Mouse (Mus musculus): ENCODE measurements around the gene Pmm1. TPM values are rescaled to one million over a fixed set of nuclear protein-coding genes. Genes with fewer than 3 reads are reported as not detected.
"Not testable (repeated sequence)": the region's sequence is repeated elsewhere in the genome, so short reads cannot be mapped to it uniquely, and the experiment has no call there.

Gene Pmm1
- total and polyA plus RNA-seq, 3 experiments: 35.9 to 157 (median 51.6) TPM

DNA sequence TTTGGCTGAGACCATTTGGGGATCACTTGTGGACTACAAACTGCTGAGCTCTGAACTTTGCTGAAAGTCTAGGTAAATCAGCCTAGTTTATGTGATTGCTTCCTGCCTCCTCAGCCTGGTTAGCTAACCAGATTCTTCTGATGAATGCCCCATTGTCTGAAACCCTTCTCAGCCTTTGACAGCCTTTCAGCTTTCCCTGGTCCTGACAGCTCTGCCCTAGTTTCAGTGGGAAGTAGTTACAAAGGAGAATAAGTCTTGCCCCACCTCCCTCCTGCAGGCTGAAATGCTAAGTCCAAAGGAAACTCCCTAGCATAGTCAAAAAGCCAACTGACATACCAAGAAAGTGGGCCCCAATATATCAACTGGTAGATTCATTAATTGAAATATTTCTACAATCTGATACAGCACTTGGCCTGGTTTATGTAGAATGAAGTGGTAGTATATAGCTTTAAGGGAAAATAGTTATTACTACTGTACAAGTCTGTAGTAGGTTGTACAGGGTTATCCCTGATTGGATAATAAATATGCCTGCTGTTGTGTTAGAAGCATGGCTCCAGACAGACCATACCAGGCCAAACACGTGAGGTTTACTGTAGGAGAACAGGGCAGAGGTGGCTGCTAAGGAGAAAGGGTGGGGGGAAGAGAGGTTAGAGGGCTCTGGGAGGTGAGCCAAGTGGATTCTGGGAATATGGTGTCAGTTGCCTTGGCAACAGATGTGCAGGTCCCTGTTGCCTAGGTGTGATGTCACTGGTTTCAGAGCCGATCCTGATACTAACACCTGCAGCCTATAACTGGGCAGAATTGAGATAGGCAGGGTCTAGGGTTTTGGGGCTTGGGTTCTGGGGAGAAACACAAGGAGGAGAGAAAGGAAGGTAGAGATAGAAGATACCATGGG is 24.8 kb upstream of the Pmm1 start:
- H3K4me1 ChIP-seq (ENCODE audit: insufficient read depth, low read depth, low read length): peaks cover 19% of the 10 kb centered on the region
- no peaks in the 10 kb centered on the region for H3K9me3 ChIP-seq (replicated peaks)
- no peaks in the 10 kb centered on the region for H3K36me3 ChIP-seq (replicated peaks)
- no peak overlapping the region for H3K4me3 ChIP-seq (ENCODE audit: low read depth, low read length)
- 0 out of 2 replicates have a peak, but pooled peaks cover 2% of the 10 kb centered on the region for H3K27me3 ChIP-seq (ENCODE audit: insufficient read depth, low read length)
- DNase-seq (ENCODE audit: low spot score) (no peak), ATAC-seq (ENCODE audit: extremely low read depth, insufficient number of reproducible peaks, low FRiP score, poor library complexity, severe bottlenecking) (no peak)
- TF ChIP-seq TAL1 (conservative IDR thresholded peaks at IDR 0.05; ENCODE audit: low read depth, low read length): no peak
- TF ChIP-seq GATA2 (IDR thresholded peaks at IDR 0.05; ENCODE audit: borderline replicate concordance, low read depth, low read length): no peak
- TF ChIP-seq GATA1 (IDR thresholded peaks at IDR 0.05; ENCODE audit: borderline replicate concordance, low read length): no peak
- no peak for TF ChIP-seq POLR2AphosphoS5 (IDR thresholded peaks at IDR 0.05; ENCODE audit: insufficient replicate concordance, low read depth, low read length)
- TF ChIP-seq CTCF (IDR thresholded peaks at IDR 0.05; ENCODE audit: low read depth, low read length): no peak

DNA sequence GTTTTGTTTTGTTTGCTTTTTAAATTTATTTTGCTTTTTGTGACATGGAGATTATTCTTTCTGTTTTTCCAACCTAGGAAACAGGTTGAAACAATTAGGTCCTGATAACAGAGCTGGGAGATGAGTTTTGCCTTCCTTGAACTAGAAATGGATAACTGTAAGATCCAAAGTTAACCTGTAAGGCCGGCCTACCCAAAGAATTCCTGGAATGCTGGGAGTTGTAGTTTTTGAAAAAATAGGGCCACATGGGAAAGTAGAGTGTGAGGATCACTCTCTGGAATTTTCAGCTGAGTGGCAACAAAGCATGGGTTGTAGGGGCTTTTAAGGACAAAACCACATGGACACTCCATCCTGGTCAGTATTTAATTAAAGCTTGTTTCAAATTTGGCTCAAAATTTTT is 21.4 kb upstream of the Pmm1 start:
- TF ChIP-seq POLR2AphosphoS5 (IDR thresholded peaks at IDR 0.05; ENCODE audit: insufficient replicate concordance, low read depth, low read length) (no peak), TAL1 (conservative IDR thresholded peaks at IDR 0.05; ENCODE audit: low read depth, low read length) (no peak), CTCF (IDR thresholded peaks at IDR 0.05; ENCODE audit: low read depth, low read length) (no peak), GATA1 (IDR thresholded peaks at IDR 0.05; ENCODE audit: borderline replicate concordance, low read length) (no peak), GATA2 (IDR thresholded peaks at IDR 0.05; ENCODE audit: borderline replicate concordance, low read depth, low read length) (no peak)
- ATAC-seq (ENCODE audit: extremely low read depth, insufficient number of reproducible peaks, low FRiP score, poor library complexity, severe bottlenecking): no peak
- no peak overlapping the region for H3K4me3 ChIP-seq (ENCODE audit: low read depth, low read length)

DNA sequence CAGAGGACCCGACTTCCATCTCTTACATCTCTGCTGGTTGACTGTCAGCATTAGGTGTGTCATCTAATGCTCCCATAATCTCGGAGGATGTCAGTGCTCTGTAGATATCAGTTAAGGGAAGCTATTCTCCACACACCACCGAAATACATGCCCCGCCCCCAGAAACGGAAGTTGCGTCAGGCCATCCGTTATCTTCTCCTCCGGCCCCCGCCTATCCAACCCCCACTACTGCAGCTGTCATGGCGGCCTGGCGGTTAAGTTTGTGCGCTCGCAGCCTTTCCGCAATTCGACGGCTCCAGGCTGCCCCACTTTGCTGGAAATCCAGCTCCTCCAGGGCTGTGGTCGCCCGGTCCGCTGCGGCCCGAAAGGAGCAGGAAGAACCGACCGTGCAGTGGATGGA is 19.6 kb upstream of the Pmm1 start, which contains the start of gene 1700029P11Rik:
1700029P11Rik (plus strand) TSS at position 220 of the 400 bp plus-strand sequence.
- H3K4me1 ChIP-seq (ENCODE audit: insufficient read depth, low read depth, low read length): peaks cover 8% of the 10 kb centered on the region
- DNase-seq (ENCODE audit: low spot score) (no peak), ATAC-seq (ENCODE audit: extremely low read depth, insufficient number of reproducible peaks, low FRiP score, poor library complexity, severe bottlenecking) (no peak)
- H3K36me3 ChIP-seq (replicated peaks): no peaks in the 10 kb centered on the region
- H3K9me3 ChIP-seq (replicated peaks): peaks cover 3% of the 10 kb centered on the region
- H3K27me3 ChIP-seq (ENCODE audit: insufficient read depth, low read length): peaks cover 7% of the 10 kb centered on the region; the same call in 1 of the 2 replicates
- no peak for TF ChIP-seq CTCF (IDR thresholded peaks at IDR 0.05; ENCODE audit: low read depth, low read length)
- no peak for TF ChIP-seq TAL1 (conservative IDR thresholded peaks at IDR 0.05; ENCODE audit: low read depth, low read length)
- no peak for TF ChIP-seq GATA2 (IDR thresholded peaks at IDR 0.05; ENCODE audit: borderline replicate concordance, low read depth, low read length)
- no peak for TF ChIP-seq POLR2AphosphoS5 (IDR thresholded peaks at IDR 0.05; ENCODE audit: insufficient replicate concordance, low read depth, low read length)
- no peak for TF ChIP-seq GATA1 (IDR thresholded peaks at IDR 0.05; ENCODE audit: borderline replicate concordance, low read length)
- H3K4me3 ChIP-seq (ENCODE audit: low read depth, low read length): no peak within 1 kb of the TSS

More for the DNA sequence above, 21.4 kb upstream of the Pmm1 start:
- Histone ChIP-seq H3K36me3 (replicated peaks) (no peaks in the 10 kb centered on the region), H3K4me1 (ENCODE audit: insufficient read depth, low read depth, low read length) (peaks cover 7% of the 10 kb centered on the region), H3K9me3 (replicated peaks) (no peaks in the 10 kb centered on the region), H3K27me3 (ENCODE audit: insufficient read depth, low read length) (peaks cover 7% of the 10 kb centered on the region; the same call in 1 of the 2 replicates)
- DNase-seq (ENCODE audit: low spot score): no peak

GRCm38 (mm10) chr15:81975156-81975555 is 14.4 kb upstream of the Pmm1 start:
- not testable (repeated sequence) for H3K27me3 ChIP-seq (ENCODE audit: insufficient read depth, low read length); H3K9me3 ChIP-seq (replicated peaks); DNase-seq (ENCODE audit: low spot score); H3K4me1 ChIP-seq (ENCODE audit: insufficient read depth, low read depth, low read length); H3K4me3 ChIP-seq (ENCODE audit: low read depth, low read length); H3K36me3 ChIP-seq (replicated peaks); ATAC-seq (ENCODE audit: extremely low read depth, insufficient number of reproducible peaks, low FRiP score, poor library complexity, severe bottlenecking)

DNA sequence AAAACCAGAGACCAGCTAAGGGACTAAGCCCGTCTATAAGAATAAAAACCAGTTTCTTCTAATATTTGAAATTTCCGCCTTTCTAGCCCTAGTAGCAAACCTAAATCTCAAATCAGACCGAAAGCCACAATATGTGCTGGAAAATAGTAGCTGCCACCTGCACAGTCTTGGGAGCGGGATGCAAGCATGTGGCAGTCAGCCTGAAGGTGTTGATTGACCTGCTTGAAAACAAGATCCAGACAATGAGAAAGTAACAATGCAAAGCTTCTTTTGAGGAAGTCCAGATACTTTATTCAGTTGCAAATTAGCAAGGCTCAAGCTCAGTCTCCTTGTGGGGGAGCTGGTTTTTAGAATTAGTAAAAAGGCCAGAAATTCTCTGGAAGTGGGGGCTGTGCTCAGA is 9.8 kb upstream of the Pmm1 start:
- not testable (repeated sequence) for H3K9me3 ChIP-seq (replicated peaks); H3K4me3 ChIP-seq (ENCODE audit: low read depth, low read length); H3K27me3 ChIP-seq (ENCODE audit: insufficient read depth, low read length); DNase-seq (ENCODE audit: low spot score); ATAC-seq (ENCODE audit: extremely low read depth, insufficient number of reproducible peaks, low FRiP score, poor library complexity, severe bottlenecking); H3K36me3 ChIP-seq (replicated peaks)
- peaks cover 27% of the 10 kb centered on the region for H3K4me1 ChIP-seq (ENCODE audit: insufficient read depth, low read depth, low read length)

DNA sequence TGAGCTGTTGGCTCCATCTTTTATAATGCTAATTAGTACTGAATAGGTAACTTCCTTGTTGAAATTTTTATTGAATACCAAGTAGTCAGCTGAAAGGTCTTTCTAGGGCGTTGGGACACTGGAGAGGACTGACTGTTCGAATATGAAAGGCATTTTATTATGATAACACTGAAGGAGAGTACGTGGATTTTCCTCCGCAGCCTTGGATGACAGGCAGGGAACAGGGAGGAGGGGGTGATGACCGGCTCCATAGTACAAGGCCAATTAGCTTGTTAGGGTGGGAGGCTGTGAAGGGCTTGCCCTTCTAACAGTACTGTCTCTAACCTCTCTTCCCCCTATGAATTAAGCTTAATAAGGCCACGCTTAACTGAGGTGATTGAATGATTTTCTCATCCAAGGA is 8.9 kb upstream of the Pmm1 start:
- H3K4me1 ChIP-seq (ENCODE audit: insufficient read depth, low read depth, low read length): peaks cover 23% of the 10 kb centered on the region
- not testable (repeated sequence) for H3K36me3 ChIP-seq (replicated peaks); H3K4me3 ChIP-seq (ENCODE audit: low read depth, low read length); DNase-seq (ENCODE audit: low spot score); ATAC-seq (ENCODE audit: extremely low read depth, insufficient number of reproducible peaks, low FRiP score, poor library complexity, severe bottlenecking); H3K9me3 ChIP-seq (replicated peaks); H3K27me3 ChIP-seq (ENCODE audit: insufficient read depth, low read length)

GRCm38 (mm10) chr15:81969173-81969572 is 8.4 kb upstream of the Pmm1 start:
- no peak for TF ChIP-seq GATA2 (IDR thresholded peaks at IDR 0.05; ENCODE audit: borderline replicate concordance, low read depth, low read length)
- TF ChIP-seq CTCF (IDR thresholded peaks at IDR 0.05; ENCODE audit: low read depth, low read length): no peak
- no peak for TF ChIP-seq GATA1 (IDR thresholded peaks at IDR 0.05; ENCODE audit: borderline replicate concordance, low read length)
- no peak for TF ChIP-seq TAL1 (conservative IDR thresholded peaks at IDR 0.05; ENCODE audit: low read depth, low read length)
- TF ChIP-seq POLR2AphosphoS5 (IDR thresholded peaks at IDR 0.05; ENCODE audit: insufficient replicate concordance, low read depth, low read length): no peak
- peaks cover 23% of the 10 kb centered on the region for H3K4me1 ChIP-seq (ENCODE audit: insufficient read depth, low read depth, low read length)
- no peaks in the 10 kb centered on the region for H3K9me3 ChIP-seq (replicated peaks)
- H3K27me3 ChIP-seq (ENCODE audit: insufficient read depth, low read length): no peaks in the 10 kb centered on the region
- ATAC-seq (ENCODE audit: extremely low read depth, insufficient number of reproducible peaks, low FRiP score, poor library complexity, severe bottlenecking) (peak; percentile 28; the same call in 1 of the 2 replicates), DNase-seq (ENCODE audit: low spot score) (no peak)
- H3K36me3 ChIP-seq (replicated peaks): no peaks in the 10 kb centered on the region
- H3K4me3 ChIP-seq (ENCODE audit: low read depth, low read length): no peak overlapping the region; the same call in 1 of the 2 replicates
